Mouse (Mus musculus) adrenal gland, adult 2 months (tissue): ENCODE data around the gene Zfp740. TPM values are rescaled to one million over a fixed set of nuclear protein-coding genes. Genes with fewer than 3 reads are reported as not detected.
"Not testable (repeated sequence)": the region's sequence is repeated elsewhere in the genome, so short reads cannot be mapped to it uniquely, and the experiment has no call there.

ENCODE experiments used
- DNase-seq: peaks from one replicate; pipeline ENCODE4 v3.0.0; 2021
- long read RNA-seq: library from polyadenylated mRNA; stranded (forward); transcript quantifications from one replicate; pipeline ENCODE4 v2.0.0, GENCODE M21; 2021
- polyA plus RNA-seq: library from polyadenylated mRNA; depleted of rRNA; stranded (reverse); fragments of >200 nt; gene quantifications from 2 replicates; pipeline ENCODE4 v1.2.3, GENCODE M21; 2012; rRNA removed
- total RNA-seq, 2 experiments: library from RNA; stranded (reverse); gene quantifications; 2 replicates each; pipeline ENCODE4 v1.2.3; 2021

Zfp740 gene
- total RNA-seq = 10 to 100 TPM; 48.6 to 60.7 TPM
- 13.9 and 14.4 TPM in 2 replicates for polyA plus RNA-seq
- long read RNA-seq, full-length matches to known transcripts = 6 of 43 reads
- long read RNA-seq, partial matches to known transcripts = 5 of 43 reads
- long read RNA-seq, other reads (novel, unspliced or antisense) = 32 of 43 reads

- peak; percentile 99 for DNase-seq
Measured at GRCm38 (mm10) chr15:102202971-102203834, at the start of gene Zfp740. Gene Zfp740 (plus strand): TSS chr15:102203249.

GRCm38 (mm10) chr15:102155006-102155405, 48.0 kb upstream of the Zfp740 start:
- DNase-seq = not testable (repeated sequence)

- no peak for DNase-seq
Measured at GRCm38 (mm10) chr15:102156836-102157235, 46.2 kb upstream of the Zfp740 start.

GRCm38 (mm10) chr15:102160415-102161060, 42.5 kb upstream of the Zfp740 start:
- DNase-seq = no peak

GRCm38 (mm10) chr15:102163900-102164693, 39.0 kb upstream of the Zfp740 start:
- peak; percentile 62 for DNase-seq

GRCm38 (mm10) chr15:102165468-102166100, 37.5 kb upstream of the Zfp740 start:
- DNase-seq = no peak

- peak; percentile 81 for DNase-seq
Measured at GRCm38 (mm10) chr15:102167620-102168021, 35.4 kb upstream of the Zfp740 start.

- DNase-seq = no peak
Measured at GRCm38 (mm10) chr15:102169064-102169463, 34.0 kb upstream of the Zfp740 start.

GRCm38 (mm10) chr15:102173581-102173980, 29.5 kb upstream of the Zfp740 start:
- DNase-seq = no peak

GRCm38 (mm10) chr15:102175736-102176319, 27.2 kb upstream of the Zfp740 start:
- DNase-seq = no peak

GRCm38 (mm10) chr15:102176571-102177316, 26.3 kb upstream of the Zfp740 start:
- DNase-seq = no peak

GRCm38 (mm10) chr15:102177417-102177816, 25.6 kb upstream of the Zfp740 start:
- no peak for DNase-seq

- DNase-seq = peak; percentile 80
Measured at GRCm38 (mm10) chr15:102178279-102178678, 24.8 kb upstream of the Zfp740 start.

GRCm38 (mm10) chr15:102179106-102179505, 23.9 kb upstream of the Zfp740 start:
- DNase-seq = no peak

- DNase-seq = no peak
Measured at GRCm38 (mm10) chr15:102179924-102180323, 23.1 kb upstream of the Zfp740 start.

- DNase-seq = no peak
Measured at GRCm38 (mm10) chr15:102183076-102183475, 20.0 kb upstream of the Zfp740 start.

GRCm38 (mm10) chr15:102186239-102186638, 16.8 kb upstream of the Zfp740 start:
- peak; percentile 74 for DNase-seq

GRCm38 (mm10) chr15:102188096-102188495, 15.0 kb upstream of the Zfp740 start:
- DNase-seq = no peak

GRCm38 (mm10) chr15:102188883-102189282, 14.2 kb upstream of the Zfp740 start:
- DNase-seq = no peak

GRCm38 (mm10) chr15:102191699-102192098, 11.3 kb upstream of the Zfp740 start:
- no peak for DNase-seq
